Mouse (Mus musculus): ENCODE measurements around the gene Lpcat2. TPM values are rescaled to one million over a fixed set of nuclear protein-coding genes. Genes with fewer than 3 reads are reported as not detected.

The Lpcat2 gene
- polyA plus RNA-seq, 1 experiment: 1.3 TPM

DNA sequence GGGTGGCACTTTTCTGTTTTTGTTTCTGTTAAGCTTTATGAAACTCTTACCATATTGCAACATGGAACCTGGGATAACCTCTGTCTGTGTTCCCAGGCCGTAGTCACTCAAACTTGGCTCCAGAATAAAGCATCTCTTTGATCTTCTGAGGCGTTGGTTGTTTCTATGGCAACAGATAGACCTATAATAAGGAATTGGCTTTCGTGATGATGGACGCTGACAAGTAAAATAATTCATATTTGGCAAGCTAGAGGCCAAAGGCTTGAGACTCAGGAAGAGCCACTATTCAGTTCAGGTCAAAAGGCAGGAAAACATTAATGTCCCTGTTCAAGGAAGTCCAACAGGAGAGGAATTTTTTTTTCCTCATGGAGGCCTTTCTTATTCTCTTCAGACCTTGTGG lies 73.8 kb downstream of the Lpcat2 start:
- no peaks in the 10 kb centered on the region for H3K27me3 ChIP-seq (ENCODE audit: control insufficient read depth, insufficient read depth, low read length)
- no peaks in the 10 kb centered on the region for H3K36me3 ChIP-seq (ENCODE audit: control insufficient read depth, insufficient read depth, low read length)
- no peaks in the 10 kb centered on the region for H3K4me1 ChIP-seq (ENCODE audit: control insufficient read depth, insufficient read depth, insufficient read length, low read length)
- WGBS: 33% methylated on average over 4 of the region's 4 CpGs
- H3K27ac ChIP-seq (ENCODE audit: insufficient read depth, low read depth, low read length): no peak overlapping the region
- TF ChIP-seq POLR2A (IDR thresholded peaks at IDR 0.05; ENCODE audit: low read depth, low read length) (no peak), CTCF (IDR thresholded peaks at IDR 0.05; ENCODE audit: extremely low read depth, insufficient read length, insufficient replicate concordance, low read depth, low read length) (no peak)
- H3K4me3 ChIP-seq (ENCODE audit: low read depth, low read length): no peak overlapping the region

- Histone ChIP-seq H3K36me3 (ENCODE audit: control insufficient read depth, insufficient read depth, low read length) (no peaks in the 10 kb centered on the region), H3K4me3 (ENCODE audit: low read depth, low read length) (no peak overlapping the region), H3K4me1 (ENCODE audit: control insufficient read depth, insufficient read depth, insufficient read length, low read length) (no peaks in the 10 kb centered on the region), H3K27ac (ENCODE audit: insufficient read depth, low read depth, low read length) (no peak overlapping the region), H3K27me3 (ENCODE audit: control insufficient read depth, insufficient read depth, low read length) (no peaks in the 10 kb centered on the region)
- TF ChIP-seq POLR2A (IDR thresholded peaks at IDR 0.05; ENCODE audit: low read depth, low read length): no peak
- no peak for TF ChIP-seq CTCF (IDR thresholded peaks at IDR 0.05; ENCODE audit: extremely low read depth, insufficient read length, insufficient replicate concordance, low read depth, low read length)
- WGBS: 63% methylated on average over 4 of the region's 4 CpGs
Measured at GRCm38 (mm10) chr8:92938056-92938455, 82.9 kb downstream of the Lpcat2 start.

DNA sequence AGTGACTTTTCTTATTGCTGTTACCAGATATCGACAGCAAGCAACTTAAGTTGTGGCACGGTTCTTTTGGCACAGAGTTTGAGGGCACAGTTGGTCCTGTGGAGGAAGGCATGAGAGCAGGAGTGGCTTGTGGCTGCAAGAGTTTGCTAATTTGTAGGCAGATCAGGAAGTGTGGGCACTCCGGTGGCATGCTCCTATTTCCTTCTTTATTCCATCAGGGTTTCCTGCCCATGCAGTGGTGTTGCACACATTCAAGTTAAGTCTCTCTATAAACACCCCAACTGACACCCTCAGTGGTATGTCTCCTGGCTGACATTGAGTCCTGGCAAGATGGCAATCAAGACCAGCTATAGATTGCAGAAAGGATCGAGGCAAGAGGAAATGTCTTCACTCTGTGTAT lies 93.9 kb downstream of the Lpcat2 start:
- Histone ChIP-seq H3K27me3 (ENCODE audit: control insufficient read depth, insufficient read depth, low read length) (no peaks in the 10 kb centered on the region), H3K4me3 (ENCODE audit: low read depth, low read length) (no peak overlapping the region), H3K27ac (ENCODE audit: insufficient read depth, low read depth, low read length) (no peak overlapping the region), H3K4me1 (ENCODE audit: control insufficient read depth, insufficient read depth, insufficient read length, low read length) (no peaks in the 10 kb centered on the region), H3K36me3 (ENCODE audit: control insufficient read depth, insufficient read depth, low read length) (no peaks in the 10 kb centered on the region)
- WGBS: 70% methylated on average over 4 of the region's 4 CpGs
- TF ChIP-seq CTCF (IDR thresholded peaks at IDR 0.05; ENCODE audit: extremely low read depth, insufficient read length, insufficient replicate concordance, low read depth, low read length): no peak
- TF ChIP-seq POLR2A (IDR thresholded peaks at IDR 0.05; ENCODE audit: low read depth, low read length): no peak

- H3K4me3 ChIP-seq (ENCODE audit: low read depth, low read length): no peak overlapping the region
- TF ChIP-seq POLR2A (IDR thresholded peaks at IDR 0.05; ENCODE audit: low read depth, low read length) (no peak), CTCF (IDR thresholded peaks at IDR 0.05; ENCODE audit: extremely low read depth, insufficient read length, insufficient replicate concordance, low read depth, low read length) (no peak)
- 53% methylated on average over 12 of the region's 12 CpGs for WGBS
Measured at GRCm38 (mm10) chr8:92950639-92951371, 95.7 kb downstream of the Lpcat2 start.

GRCm38 (mm10) chr8:92954044-92954443 lies 98.9 kb downstream of the Lpcat2 start:
- Histone ChIP-seq H3K27me3 (ENCODE audit: control insufficient read depth, insufficient read depth, low read length) (no peaks in the 10 kb centered on the region), H3K36me3 (ENCODE audit: control insufficient read depth, insufficient read depth, low read length) (no peaks in the 10 kb centered on the region), H3K4me1 (ENCODE audit: control insufficient read depth, insufficient read depth, insufficient read length, low read length) (no peaks in the 10 kb centered on the region), H3K27ac (ENCODE audit: insufficient read depth, low read depth, low read length) (no peak overlapping the region), H3K4me3 (ENCODE audit: low read depth, low read length) (no peak overlapping the region)
- WGBS: 72% methylated on average over 5 of the region's 5 CpGs
- no peak for TF ChIP-seq POLR2A (IDR thresholded peaks at IDR 0.05; ENCODE audit: low read depth, low read length)
- no peak for TF ChIP-seq CTCF (IDR thresholded peaks at IDR 0.05; ENCODE audit: extremely low read depth, insufficient read length, insufficient replicate concordance, low read depth, low read length)

More at GRCm38 (mm10) chr8:92950639-92951371, 95.7 kb downstream of the Lpcat2 start:
- Histone ChIP-seq H3K27me3 (ENCODE audit: control insufficient read depth, insufficient read depth, low read length) (no peaks in the 10 kb centered on the region), H3K4me1 (ENCODE audit: control insufficient read depth, insufficient read depth, insufficient read length, low read length) (no peaks in the 10 kb centered on the region), H3K36me3 (ENCODE audit: control insufficient read depth, insufficient read depth, low read length) (no peaks in the 10 kb centered on the region), H3K27ac (ENCODE audit: insufficient read depth, low read depth, low read length) (no peak overlapping the region)

DNA sequence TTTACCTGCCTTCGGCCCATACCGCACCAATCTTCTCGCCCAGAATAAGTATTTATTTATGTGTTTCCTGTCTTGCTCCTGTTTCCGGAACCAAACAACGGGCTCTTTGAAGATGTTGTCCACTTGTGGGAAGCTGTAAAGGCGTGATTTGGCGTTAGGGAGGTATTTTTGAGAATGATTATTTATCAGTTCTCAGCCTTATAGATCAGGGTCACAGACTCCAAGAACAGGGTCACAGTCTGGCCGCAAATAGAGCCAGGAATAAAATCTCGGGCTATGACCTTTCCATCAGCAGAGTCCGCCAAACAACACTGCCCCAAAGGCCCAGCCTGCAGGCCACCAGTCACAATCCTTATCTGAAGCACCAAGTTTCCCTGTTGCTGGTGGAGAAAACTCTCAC lies 104.6 kb downstream of the Lpcat2 start, which contains the start of gene Slc6a2:
Gene Slc6a2, plus strand, starts transcription at position 301 of the 400 bp plus-strand sequence.
- H3K4me1 ChIP-seq (ENCODE audit: control insufficient read depth, insufficient read depth, insufficient read length, low read length): no peaks in the 10 kb centered on the region
- no peak for TF ChIP-seq CTCF (IDR thresholded peaks at IDR 0.05; ENCODE audit: extremely low read depth, insufficient read length, insufficient replicate concordance, low read depth, low read length)
- TF ChIP-seq POLR2A (IDR thresholded peaks at IDR 0.05; ENCODE audit: low read depth, low read length): no peak
- no peaks in the 10 kb centered on the region for H3K36me3 ChIP-seq (ENCODE audit: control insufficient read depth, insufficient read depth, low read length)
- H3K4me3 ChIP-seq (ENCODE audit: low read depth, low read length): no peak within 1 kb of the TSS
- WGBS: 67% methylated on average over 10 of the region's 10 CpGs
- H3K27me3 ChIP-seq (ENCODE audit: control insufficient read depth, insufficient read depth, low read length): peaks cover 7% of the 10 kb centered on the region
- H3K27ac ChIP-seq (ENCODE audit: insufficient read depth, low read depth, low read length): no peak within 1 kb of the TSS

- no peak for TF ChIP-seq POLR2A (IDR thresholded peaks at IDR 0.05; ENCODE audit: low read depth, low read length)
- no peak for TF ChIP-seq CTCF (IDR thresholded peaks at IDR 0.05; ENCODE audit: extremely low read depth, insufficient read length, insufficient replicate concordance, low read depth, low read length)
- H3K27ac ChIP-seq (ENCODE audit: insufficient read depth, low read depth, low read length): no peak overlapping the region
- H3K4me1 ChIP-seq (ENCODE audit: control insufficient read depth, insufficient read depth, insufficient read length, low read length): no peaks in the 10 kb centered on the region
- WGBS: 2% methylated on average over 42 of the region's 42 CpGs
- H3K36me3 ChIP-seq (ENCODE audit: control insufficient read depth, insufficient read depth, low read length): no peaks in the 10 kb centered on the region
- H3K27me3 ChIP-seq (ENCODE audit: control insufficient read depth, insufficient read depth, low read length): peaks cover 7% of the 10 kb centered on the region
- no peak overlapping the region for H3K4me3 ChIP-seq (ENCODE audit: low read depth, low read length)
Measured at GRCm38 (mm10) chr8:92960451-92960911, 105.3 kb downstream of the Lpcat2 start.

All from small intestine, adult 2 months (tissue).